Mouse (Mus musculus): Measurements from ENCODE around the gene Bud23. TPM values are rescaled to one million over a fixed set of nuclear protein-coding genes. Genes with fewer than 3 reads are reported as not detected.
"Not testable (repeated sequence)": the region's sequence is repeated elsewhere in the genome, so short reads cannot be mapped to it uniquely, and the experiment has no call there.

Gene Bud23
- 74.8 and 78.3 TPM in 2 replicates for polyA plus RNA-seq (2014; fragmentation: Nextera tagmentation; extraction: Ambion mirVana)

DNA sequence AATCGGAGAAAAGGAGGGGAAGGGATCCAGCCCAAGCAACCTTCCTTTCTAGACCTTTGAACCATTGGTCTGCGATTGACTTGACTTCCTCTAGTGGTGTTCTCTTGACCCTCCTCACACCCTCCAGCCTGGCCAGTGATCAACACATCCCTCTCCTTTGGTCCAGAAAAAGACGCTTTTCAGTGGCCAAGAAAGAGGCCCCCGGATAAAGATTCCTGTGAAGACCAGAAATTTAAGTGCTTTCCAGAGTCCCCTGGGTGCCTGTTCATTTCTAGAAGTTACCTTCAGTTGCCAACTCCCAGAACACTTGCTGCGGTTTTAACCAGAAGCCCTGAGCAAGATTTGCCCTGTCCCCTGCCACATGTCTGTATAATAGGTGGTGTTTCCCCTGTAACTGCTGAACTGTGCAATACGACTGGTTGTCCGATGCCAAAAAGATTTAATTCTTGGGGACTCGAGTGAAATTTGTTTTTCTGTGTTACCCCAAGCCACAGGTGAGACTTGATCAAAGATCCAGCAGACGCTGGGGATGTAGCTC is at the start of gene Bud23:
TSS of gene Bud23 (minus strand) at position 51 of the 538 bp plus-strand sequence.
- not testable (repeated sequence) for ATAC-seq (replicated peaks; ENCODE audit: insufficient number of reproducible peaks, low FRiP score, low TSS enrichment); H3K9me3 ChIP-seq (replicated peaks; ENCODE audit: control insufficient read depth, low read length); H3K27ac ChIP-seq (ENCODE audit: low read depth, low read length); H3K36me3 ChIP-seq (ENCODE audit: control insufficient read depth, insufficient read depth, low read length); H3K4me1 ChIP-seq (ENCODE audit: control insufficient read depth, insufficient read depth, low read length); H3K27me3 ChIP-seq (ENCODE audit: control insufficient read depth, insufficient read depth, low read length)
- H3K4me2 ChIP-seq: peak within 1 kb of the TSS; percentile 81
- peak within 1 kb of the TSS; percentile 92 for H3K4me3 ChIP-seq (ENCODE audit: low read depth, low read length)
- H3K9ac ChIP-seq (ENCODE audit: low read depth, low read length): peak within 1 kb of the TSS; percentile 88
- 71% methylated on average over 8 of the region's 9 CpGs for WGBS (ENCODE audit: insufficient replicate concordance)

DNA sequence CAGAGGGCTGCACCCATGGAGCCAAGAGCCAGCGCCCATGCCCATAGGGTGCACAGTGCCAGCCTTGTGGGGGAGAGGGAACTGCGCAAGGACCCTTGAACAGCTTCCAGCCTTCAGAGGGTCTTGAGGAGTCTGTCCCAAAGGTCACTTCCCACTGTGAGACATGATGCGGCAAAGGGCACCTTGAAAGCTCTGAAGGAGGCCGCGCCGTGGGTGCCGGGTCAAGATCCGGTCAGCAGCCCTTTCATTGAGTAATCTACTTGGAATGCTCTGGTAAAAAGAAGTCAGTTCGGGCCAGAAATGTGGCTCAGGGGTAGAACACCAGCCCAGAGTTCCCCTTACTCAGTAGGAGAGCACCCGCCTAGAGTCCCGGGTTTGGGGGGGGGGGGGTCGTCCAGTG is 49.0 kb upstream of the Bud23 start:
- Histone ChIP-seq H3K4me3 (ENCODE audit: low read depth, low read length) (no peak overlapping the region), H3K4me2 (no peak overlapping the region), H3K9ac (ENCODE audit: low read depth, low read length) (no peak overlapping the region), H3K4me1 (ENCODE audit: control insufficient read depth, insufficient read depth, low read length) (no peaks in the 10 kb centered on the region), H3K36me3 (ENCODE audit: control insufficient read depth, insufficient read depth, low read length) (no peaks in the 10 kb centered on the region), H3K9me3 (replicated peaks; ENCODE audit: control insufficient read depth, low read length) (no peaks in the 10 kb centered on the region), H3K27ac (ENCODE audit: low read depth, low read length) (no peak overlapping the region), H3K27me3 (ENCODE audit: control insufficient read depth, insufficient read depth, low read length) (peaks cover 6% of the 10 kb centered on the region)
- 84% methylated on average over 12 of the region's 12 CpGs for WGBS (ENCODE audit: insufficient replicate concordance)
- no peak for ATAC-seq (replicated peaks; ENCODE audit: insufficient number of reproducible peaks, low FRiP score, low TSS enrichment)

DNA sequence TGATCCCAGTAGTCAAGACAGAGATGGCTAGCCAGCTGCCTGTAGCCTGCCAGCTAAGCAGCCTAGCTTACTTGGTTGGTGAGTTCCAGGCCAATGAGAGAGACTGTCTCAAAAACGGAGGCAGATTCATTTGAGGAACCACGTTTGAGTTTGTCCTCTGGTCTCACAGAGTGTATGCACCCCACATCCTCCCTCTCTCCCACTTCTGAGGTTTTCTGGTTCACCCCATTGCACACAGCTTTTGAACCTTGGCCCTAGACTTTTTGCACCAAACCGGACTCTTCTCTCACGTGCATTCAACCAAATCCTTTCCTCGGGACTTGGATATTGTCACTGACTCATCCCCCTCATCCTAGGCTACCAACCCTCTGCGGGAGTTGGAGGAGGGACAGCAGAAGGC is 45.2 kb upstream of the Bud23 start:
- H3K9ac ChIP-seq (ENCODE audit: low read depth, low read length): no peak overlapping the region
- no peak overlapping the region for H3K4me3 ChIP-seq (ENCODE audit: low read depth, low read length)
- ATAC-seq (replicated peaks; ENCODE audit: insufficient number of reproducible peaks, low FRiP score, low TSS enrichment): no peak
- H3K27me3 ChIP-seq (ENCODE audit: control insufficient read depth, insufficient read depth, low read length): peaks cover 33% of the 10 kb centered on the region
- H3K4me2 ChIP-seq: no peak overlapping the region
- H3K4me1 ChIP-seq (ENCODE audit: control insufficient read depth, insufficient read depth, low read length): peaks cover 5% of the 10 kb centered on the region; the same call in 1 of the 2 replicates
- 64% methylated on average over 6 of the region's 6 CpGs for WGBS (ENCODE audit: insufficient replicate concordance)
- no peaks in the 10 kb centered on the region for H3K36me3 ChIP-seq (ENCODE audit: control insufficient read depth, insufficient read depth, low read length)
- H3K9me3 ChIP-seq (replicated peaks; ENCODE audit: control insufficient read depth, low read length): no peaks in the 10 kb centered on the region
- H3K27ac ChIP-seq (ENCODE audit: low read depth, low read length): no peak overlapping the region

DNA sequence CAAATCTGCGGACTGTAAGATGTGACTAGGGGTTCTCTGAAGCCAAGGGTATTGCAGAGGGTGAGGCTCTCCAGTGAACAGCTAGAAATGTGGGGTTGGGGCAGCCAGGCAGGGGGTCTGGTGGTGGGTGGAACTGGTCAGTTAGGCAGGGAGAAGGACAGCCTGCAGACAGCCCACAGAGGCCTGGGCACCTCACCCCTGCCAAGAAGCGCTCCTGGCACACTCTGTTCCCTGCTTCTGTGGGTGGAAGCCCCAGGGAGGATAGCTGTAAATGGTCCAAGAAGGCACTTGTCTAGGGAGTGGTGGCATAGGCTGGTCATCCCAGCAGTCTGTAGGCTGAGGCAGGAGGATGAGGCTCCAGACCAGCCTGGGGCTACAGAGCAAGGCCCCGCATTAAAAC is 44.7 kb upstream of the Bud23 start:
- WGBS (ENCODE audit: insufficient replicate concordance): 77% methylated on average over 3 of the region's 3 CpGs
- H3K9me3 ChIP-seq (replicated peaks; ENCODE audit: control insufficient read depth, low read length): no peaks in the 10 kb centered on the region
- no peak overlapping the region for H3K27ac ChIP-seq (ENCODE audit: low read depth, low read length)
- no peak for ATAC-seq (replicated peaks; ENCODE audit: insufficient number of reproducible peaks, low FRiP score, low TSS enrichment)
- no peak overlapping the region for H3K9ac ChIP-seq (ENCODE audit: low read depth, low read length)
- peaks cover 5% of the 10 kb centered on the region; the same call in 1 of the 2 replicates for H3K4me1 ChIP-seq (ENCODE audit: control insufficient read depth, insufficient read depth, low read length)
- H3K4me2 ChIP-seq: no peak overlapping the region
- H3K27me3 ChIP-seq (ENCODE audit: control insufficient read depth, insufficient read depth, low read length): peaks cover 37% of the 10 kb centered on the region
- no peak overlapping the region for H3K4me3 ChIP-seq (ENCODE audit: low read depth, low read length)
- no peaks in the 10 kb centered on the region for H3K36me3 ChIP-seq (ENCODE audit: control insufficient read depth, insufficient read depth, low read length)

DNA sequence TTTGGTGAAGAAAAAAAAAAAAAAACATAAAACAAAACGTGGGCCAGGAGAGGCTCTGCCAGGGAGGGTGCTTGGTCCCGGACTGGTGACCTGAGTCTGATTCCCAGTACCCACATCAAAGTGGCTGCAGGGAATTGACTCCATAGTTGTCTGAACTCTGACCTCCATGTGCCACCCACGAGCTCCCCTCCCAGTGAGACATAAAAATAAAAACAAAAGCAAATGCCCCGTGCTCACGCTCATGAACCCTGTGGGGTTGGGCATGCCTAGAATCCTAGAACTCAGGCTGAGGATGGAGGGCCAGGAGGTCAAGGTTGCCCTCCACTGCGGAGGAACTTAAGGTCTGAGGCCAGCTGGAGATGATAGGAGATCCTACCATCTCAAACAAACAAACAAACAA is 44.3 kb upstream of the Bud23 start:
- peaks cover 5% of the 10 kb centered on the region; the same call in 1 of the 2 replicates for H3K4me1 ChIP-seq (ENCODE audit: control insufficient read depth, insufficient read depth, low read length)
- no peak overlapping the region for H3K9ac ChIP-seq (ENCODE audit: low read depth, low read length)
- H3K4me2 ChIP-seq: no peak overlapping the region
- H3K9me3 ChIP-seq (replicated peaks; ENCODE audit: control insufficient read depth, low read length): no peaks in the 10 kb centered on the region
- 62% methylated on average over 6 of the region's 6 CpGs for WGBS (ENCODE audit: insufficient replicate concordance)
- H3K27me3 ChIP-seq (ENCODE audit: control insufficient read depth, insufficient read depth, low read length): peaks cover 37% of the 10 kb centered on the region
- no peak for ATAC-seq (replicated peaks; ENCODE audit: insufficient number of reproducible peaks, low FRiP score, low TSS enrichment)
- no peaks in the 10 kb centered on the region for H3K36me3 ChIP-seq (ENCODE audit: control insufficient read depth, insufficient read depth, low read length)
- H3K4me3 ChIP-seq (ENCODE audit: low read depth, low read length): no peak overlapping the region
- H3K27ac ChIP-seq (ENCODE audit: low read depth, low read length): no peak overlapping the region

DNA sequence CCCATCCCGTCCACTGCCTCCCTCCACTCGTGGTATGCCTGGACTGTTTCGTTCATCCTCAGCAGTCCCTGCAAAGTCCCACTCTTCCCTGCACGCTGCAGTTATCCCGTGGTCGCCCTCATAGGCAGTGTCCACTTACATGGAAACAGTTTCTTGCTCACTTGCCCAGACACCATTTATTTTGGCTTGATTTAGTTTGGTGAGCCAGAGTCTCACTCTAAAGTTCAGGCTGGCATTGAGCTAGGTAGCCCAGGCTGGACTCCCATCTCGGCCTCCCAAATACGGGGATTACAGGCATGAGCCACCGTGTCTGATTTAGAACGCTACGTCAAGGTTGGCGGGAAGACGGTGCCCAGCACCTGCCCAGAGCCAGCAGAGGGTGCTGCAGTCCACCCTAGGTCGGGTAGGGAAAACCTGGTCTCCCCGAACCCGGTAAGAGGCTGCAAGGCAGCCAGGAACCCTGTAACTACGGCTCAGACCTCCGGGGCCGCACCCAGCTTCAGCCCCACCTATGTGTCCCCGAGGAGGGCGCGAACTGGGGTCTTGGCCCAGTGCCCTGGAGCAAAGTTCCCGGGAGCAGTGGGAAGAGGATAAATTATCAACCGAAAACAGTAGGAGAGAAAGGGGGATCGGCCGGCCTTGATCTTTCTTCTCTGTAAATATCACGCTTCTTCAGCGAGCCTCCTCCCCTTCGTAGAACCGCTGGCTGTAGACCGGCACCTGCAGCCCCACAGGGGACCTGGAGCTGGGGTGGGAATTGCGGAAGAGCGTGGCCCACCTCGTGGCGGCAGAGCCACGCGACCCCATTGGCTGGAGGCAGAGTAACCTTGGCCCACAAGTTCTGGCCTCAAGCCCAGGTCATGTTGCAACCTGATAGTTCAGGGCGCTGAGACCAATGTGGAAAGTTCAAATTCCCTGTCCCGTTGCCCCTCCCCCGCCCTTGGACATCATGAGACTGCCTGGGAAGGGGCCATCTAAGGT is 43.1 kb upstream of the Bud23 start:
- no peak overlapping the region for H3K27ac ChIP-seq (ENCODE audit: low read depth, low read length)
- ATAC-seq (replicated peaks; ENCODE audit: insufficient number of reproducible peaks, low FRiP score, low TSS enrichment): peak; percentile 36; the same call in 1 of the 2 replicates
- peaks cover 40% of the 10 kb centered on the region for H3K27me3 ChIP-seq (ENCODE audit: control insufficient read depth, insufficient read depth, low read length)
- peaks cover 5% of the 10 kb centered on the region; the same call in 1 of the 2 replicates for H3K4me1 ChIP-seq (ENCODE audit: control insufficient read depth, insufficient read depth, low read length)
- peak overlapping the region; percentile 59 for H3K4me3 ChIP-seq (ENCODE audit: low read depth, low read length)
- H3K9me3 ChIP-seq (replicated peaks; ENCODE audit: control insufficient read depth, low read length): no peaks in the 10 kb centered on the region
- peak overlapping the region; percentile 95 for H3K4me2 ChIP-seq
- no peak overlapping the region for H3K9ac ChIP-seq (ENCODE audit: low read depth, low read length)
- 10% methylated on average over 40 of the region's 40 CpGs for WGBS (ENCODE audit: insufficient replicate concordance)
- no peaks in the 10 kb centered on the region for H3K36me3 ChIP-seq (ENCODE audit: control insufficient read depth, insufficient read depth, low read length)

DNA sequence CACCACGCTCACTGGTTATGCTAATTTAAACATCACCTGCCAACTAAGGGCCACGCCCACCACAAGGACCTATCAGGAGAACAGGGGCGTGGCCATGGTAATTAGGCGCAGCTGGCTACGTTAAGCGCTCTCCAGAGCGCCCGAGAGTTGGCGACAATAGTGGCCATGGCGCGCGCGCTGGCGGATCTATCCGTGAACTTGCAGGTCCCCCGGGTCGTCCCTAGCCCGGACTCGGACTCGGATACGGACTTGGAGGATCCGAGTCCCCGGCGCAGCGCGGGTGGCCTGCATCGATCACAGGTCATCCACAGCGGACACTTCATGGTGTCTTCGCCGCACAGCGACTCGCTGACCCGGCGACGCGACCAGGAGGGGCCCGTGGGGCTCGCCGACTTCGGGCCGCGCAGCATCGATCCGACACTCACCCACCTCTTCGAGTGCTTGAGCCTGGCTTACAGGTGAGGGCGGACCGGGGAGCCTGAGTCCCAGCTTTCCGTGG is 42.0 kb upstream of the Bud23 start:
- H3K27me3 ChIP-seq (ENCODE audit: control insufficient read depth, insufficient read depth, low read length): peaks cover 40% of the 10 kb centered on the region

DNA sequence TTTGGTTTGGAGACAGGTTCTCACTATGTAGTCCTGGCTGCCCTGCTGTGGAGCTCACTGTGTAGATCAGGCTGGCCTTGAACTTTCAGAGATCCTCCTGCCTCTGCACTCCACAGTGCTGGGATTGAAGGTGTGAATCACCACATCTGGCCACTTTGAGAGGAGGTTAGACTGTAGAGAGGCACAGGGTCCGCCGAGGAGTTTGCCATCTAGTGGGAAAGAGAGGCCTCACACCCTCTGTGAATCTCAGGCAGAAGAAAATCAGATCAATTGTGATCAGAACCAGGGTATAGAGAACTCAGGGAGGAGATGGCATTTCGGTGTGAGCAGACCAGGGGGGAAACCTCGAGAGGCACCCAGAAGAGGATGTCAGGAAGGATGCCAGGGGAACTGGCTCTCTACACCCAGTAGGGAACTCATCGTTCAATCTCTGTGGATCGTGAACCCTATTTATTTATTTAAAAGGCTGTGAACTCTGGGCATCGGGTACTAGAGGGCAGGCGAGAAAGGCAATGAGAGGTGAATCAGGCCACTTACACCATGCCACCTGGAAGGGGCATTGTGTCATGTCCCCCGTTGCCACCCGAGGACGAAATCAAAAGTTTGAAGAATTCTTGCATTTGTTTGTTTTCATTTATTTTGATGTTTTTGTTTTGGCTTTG is 39.4 kb upstream of the Bud23 start:
- no peak overlapping the region for H3K9ac ChIP-seq (ENCODE audit: low read depth, low read length)
- peaks cover 37% of the 10 kb centered on the region for H3K27me3 ChIP-seq (ENCODE audit: control insufficient read depth, insufficient read depth, low read length)
- WGBS (ENCODE audit: insufficient replicate concordance): 61% methylated on average over 11 of the region's 11 CpGs
- H3K36me3 ChIP-seq (ENCODE audit: control insufficient read depth, insufficient read depth, low read length): no peaks in the 10 kb centered on the region
- H3K4me3 ChIP-seq (ENCODE audit: low read depth, low read length): no peak overlapping the region
- H3K4me2 ChIP-seq: no peak overlapping the region
- H3K27ac ChIP-seq (ENCODE audit: low read depth, low read length): no peak overlapping the region
- no peak for ATAC-seq (replicated peaks; ENCODE audit: insufficient number of reproducible peaks, low FRiP score, low TSS enrichment)
- peaks cover 5% of the 10 kb centered on the region; the same call in 1 of the 2 replicates for H3K4me1 ChIP-seq (ENCODE audit: control insufficient read depth, insufficient read depth, low read length)
- H3K9me3 ChIP-seq (replicated peaks; ENCODE audit: control insufficient read depth, low read length): no peaks in the 10 kb centered on the region

More for the DNA sequence above, 42.0 kb upstream of the Bud23 start:
- Histone ChIP-seq H3K9me3 (replicated peaks; ENCODE audit: control insufficient read depth, low read length) (no peaks in the 10 kb centered on the region), H3K36me3 (ENCODE audit: control insufficient read depth, insufficient read depth, low read length) (no peaks in the 10 kb centered on the region), H3K27ac (ENCODE audit: low read depth, low read length) (no peak overlapping the region), H3K4me2 (peak overlapping the region; percentile 95), H3K9ac (ENCODE audit: low read depth, low read length) (peak overlapping the region; percentile 62), H3K4me3 (ENCODE audit: low read depth, low read length) (peak overlapping the region; percentile 59), H3K4me1 (ENCODE audit: control insufficient read depth, insufficient read depth, low read length) (peaks cover 5% of the 10 kb centered on the region; the same call in 1 of the 2 replicates)
- under 1% methylated on average over 48 of the region's 48 CpGs for WGBS (ENCODE audit: insufficient replicate concordance)
- peak; percentile 73 for ATAC-seq (replicated peaks; ENCODE audit: insufficient number of reproducible peaks, low FRiP score, low TSS enrichment)
